Mouse (Mus musculus) erythroblast, embryonic 14.5 days (primary cell): ENCODE results near the gene Lifr.

Source experiments
- GATA1 ChIP-seq: IDR thresholded peaks from 2 replicates; pipeline ENCODE4 v1.6.1; 2012; ENCODE audit warnings: low read length, inconsistent platforms, mixed read lengths
- TAL1 ChIP-seq: IDR thresholded peaks from 3 replicates; pipeline ENCODE4 v1.6.1; 2012; ENCODE audit warnings: low read length, inconsistent platforms, mixed read lengths

GRCm38 (mm10) chr15:7192582-7192981, 102.2 kb downstream of the Lifr start:
- TF ChIP-seq TAL1 (no peak), GATA1 (no peak)
